ENCODE assay signal across 9 mouse cellular contexts in genomic region chr2:93283481-93284293, GRCm38 (mm10). TPM values are rescaled to one million over a fixed set of nuclear protein-coding genes. Genes with fewer than 3 reads are reported as not detected.
DNase-seq lines count a peak whose midpoint lies in the region; ATAC-seq lines count a peak whose summit lies in the region.
"Had no signal": no experiment of that assay in that cellular context is flagged by ENCODE, and none has a peak within 500 bp of the region (broad histone marks: within the 10 kb centered on the region; RNA-seq: fewer than 3 reads in every experiment).

No protein-coding gene starts in this region.

- no peak for ATAC-seq in forebrain, embryonic 16.5 days
- no peak for ATAC-seq in forebrain, embryonic 14.5 days
- ATAC-seq in midbrain, embryonic 12.5 days (ENCODE audit: low FRiP score, low read depth): peak; percentile 6; the same call in 1 of the 2 replicates

- peak overlapping the region; percentile 86 for H3K27ac ChIP-seq in forebrain, embryonic 10.5 days
- H3K27ac ChIP-seq in forebrain, embryonic 16.5 days (ENCODE audit: low read length): no peak overlapping the region
- peak overlapping the region; percentile 33; the same call in 1 of the 2 replicates for H3K27ac ChIP-seq in forebrain, embryonic 14.5 days (ENCODE audit: low read depth, low read length)
- H3K27ac ChIP-seq in midbrain, embryonic 12.5 days (replicated peaks): peak overlapping the region; percentile 89

- peaks cover 100% of the 10 kb centered on the region for H3K4me1 ChIP-seq in forebrain, embryonic 10.5 days
- H3K4me1 ChIP-seq in forebrain, embryonic 16.5 days (replicated peaks; ENCODE audit: control insufficient read depth, insufficient read depth, low read length): peaks cover 68% of the 10 kb centered on the region
- peaks cover 65% of the 10 kb centered on the region for H3K4me1 ChIP-seq in forebrain, embryonic 14.5 days (ENCODE audit: control insufficient read depth, insufficient read depth, low read length)
- peaks cover 93% of the 10 kb centered on the region for H3K4me1 ChIP-seq in midbrain, embryonic 12.5 days

- H3K4me3 ChIP-seq in forebrain, embryonic 10.5 days: peak overlapping the region; percentile 23
- H3K4me3 ChIP-seq in forebrain, embryonic 16.5 days (replicated peaks; ENCODE audit: low read length): no peak overlapping the region
- no peak overlapping the region for H3K4me3 ChIP-seq in forebrain, embryonic 14.5 days (ENCODE audit: low read depth, low read length)
- H3K4me3 ChIP-seq in midbrain, embryonic 12.5 days: no peak overlapping the region

- no peaks in the 10 kb centered on the region; the same call in 1 of the 2 replicates for H3K27me3 ChIP-seq in forebrain, embryonic 10.5 days (ENCODE audit: poor library complexity, severe bottlenecking)
- no peaks in the 10 kb centered on the region for H3K27me3 ChIP-seq in forebrain, embryonic 16.5 days (replicated peaks; ENCODE audit: control insufficient read depth, insufficient read depth, low read length)
- H3K27me3 ChIP-seq in forebrain, embryonic 14.5 days (replicated peaks; ENCODE audit: control insufficient read depth, insufficient read depth, low read length): no peaks in the 10 kb centered on the region
- no peaks in the 10 kb centered on the region for H3K27me3 ChIP-seq in midbrain, embryonic 12.5 days

- H3K36me3 ChIP-seq in forebrain, embryonic 10.5 days (replicated peaks): peaks cover 13% of the 10 kb centered on the region
- H3K36me3 ChIP-seq in forebrain, embryonic 16.5 days (ENCODE audit: control insufficient read depth, insufficient read depth): no peaks in the 10 kb centered on the region
- no peaks in the 10 kb centered on the region for H3K36me3 ChIP-seq in forebrain, embryonic 14.5 days (ENCODE audit: control insufficient read depth, insufficient read depth, low read length)
- no peaks in the 10 kb centered on the region for H3K36me3 ChIP-seq in midbrain, embryonic 12.5 days

- no peaks in the 10 kb centered on the region for H3K9me3 ChIP-seq in forebrain, embryonic 10.5 days
- no peaks in the 10 kb centered on the region for H3K9me3 ChIP-seq in forebrain, embryonic 16.5 days (ENCODE audit: control insufficient read depth, low read length)
- H3K9me3 ChIP-seq in forebrain, embryonic 14.5 days (replicated peaks; ENCODE audit: control insufficient read depth, low read length): no peaks in the 10 kb centered on the region
- no peaks in the 10 kb centered on the region for H3K9me3 ChIP-seq in midbrain, embryonic 12.5 days

- WGBS in forebrain, embryonic 10.5 days: 18% methylated on average over 7 of the region's 7 CpGs
- 18% methylated on average over 7 of the region's 7 CpGs for WGBS in forebrain, embryonic 16.5 days
- 13% methylated on average over 7 of the region's 7 CpGs for WGBS in forebrain, embryonic 14.5 days
- WGBS in midbrain, embryonic 12.5 days: 17% methylated on average over 7 of the region's 7 CpGs

- H3K4me2 ChIP-seq in forebrain, embryonic 16.5 days (ENCODE audit: low read length): no peak overlapping the region
- H3K4me2 ChIP-seq in forebrain, embryonic 14.5 days (ENCODE audit: low read length): no peak overlapping the region
- H3K4me2 ChIP-seq in midbrain, embryonic 12.5 days (replicated peaks): 0 out of 2 replicates have a peak overlapping the region, but pooled peaks have one; percentile 8

- peak; percentile 57 for DNase-seq in forebrain, embryonic 10.5 days (ENCODE audit: extremely low spot score, low spot score)
- DNase-seq in MN1 (ENCODE audit: low spot score): peak; percentile 35
- DNase-seq in forebrain, embryonic 14.5 days (ENCODE audit: low spot score): peak; percentile 25
- no peak for DNase-seq in urinary bladder, postnatal 4 days (ENCODE audit: low spot score in 2 of 2)
- no peak for DNase-seq in gastrocnemius, adult 8-10 months (ENCODE audit: low spot score in 2 of 2)
- DNase-seq in thymus, adult 18-20 months: no peak
- DNase-seq: cerebellum, adult 8-10 months had no signal

- no peak overlapping the region for H3K9ac ChIP-seq in forebrain, embryonic 16.5 days (replicated peaks; ENCODE audit: low read depth, low read length)
- H3K9ac ChIP-seq in forebrain, embryonic 14.5 days (ENCODE audit: low read length): no peak overlapping the region
- H3K9ac ChIP-seq in midbrain, embryonic 12.5 days (replicated peaks): 0 out of 2 replicates have a peak overlapping the region, but pooled peaks have one; percentile 20

RNA-seq across cellular contexts. Expression of gene Tspan18, which starts 50.6 kb away (rescaled TPM):
- 30.1 and 31.4 TPM in 2 replicates for polyA plus RNA-seq in forebrain, embryonic 10.5 days (2016; fragmentation: Nextera tagmentation; extraction: Ambion mirVana)
- 14.8 and 17.0 TPM in 2 replicates for polyA plus RNA-seq in forebrain, embryonic 16.5 days (2015; fragmentation: Nextera tagmentation; extraction: Ambion mirVana)
- 15.6 and 17.3 TPM in 2 replicates for polyA plus RNA-seq in forebrain, embryonic 14.5 days (2014; fragmentation: Nextera tagmentation; extraction: Ambion mirVana)
- 24.6 and 34.1 TPM in 2 replicates for polyA plus RNA-seq in midbrain, embryonic 12.5 days (2016; fragmentation: Nextera tagmentation; extraction: Ambion mirVana)
- 1 to 10 TPM in 3 of 4 experiments, under 1 TPM in 1; 0.97 to 1.5 (median 1.4) TPM for total RNA-seq in gastrocnemius, adult 8-10 months (2022)

Comparison
In these comparisons a context has a peak if more than half of its experiments do, and no peak if none do; other contexts are left out.
1. DNase-seq: peak in forebrain, embryonic 10.5 days (single experiment), MN1 (single experiment) and forebrain, embryonic 14.5 days (single experiment); none in urinary bladder, postnatal 4 days (0 of 2), gastrocnemius, adult 8-10 months (0 of 2) and thymus, adult 18-20 months (0 of 2).